Mouse (Mus musculus) midbrain, embryonic 12.5 days (tissue): ENCODE data around the gene Slc44a3. TPM values are rescaled to one million over a fixed set of nuclear protein-coding genes. Genes with fewer than 3 reads are reported as not detected.

Experiments
- ATAC-seq: fragments of 200-750 bp; cut with Nextera tagmentation; 2 replicates; pipeline ENCODE4 v1.8.0; 2017; ENCODE audit warnings: low read depth, moderate TSS enrichment, moderate library complexity; ENCODE audit not compliant: low FRiP score
- H3K27ac ChIP-seq: fragments of 300-500 bp; sonication (generic); replicated peaks from 2 replicates; pipeline ENCODE4 v1.5.1; 2016; ENCODE audit warnings: mild to moderate bottlenecking
- H3K27me3 ChIP-seq: fragments of 300-500 bp; sonication (generic); 2 replicates; pipeline ENCODE4 v1.6.1; 2016; ENCODE audit warnings: mild to moderate bottlenecking
- H3K36me3 ChIP-seq: fragments of 300-500 bp; sonication (generic); 2 replicates; pipeline ENCODE4 v1.6.1; 2016
- H3K4me1 ChIP-seq: fragments of 300-500 bp; sonication (generic); 2 replicates; pipeline ENCODE4 v1.6.1; 2016
- H3K4me2 ChIP-seq: fragments of 300-500 bp; sonication (generic); replicated peaks from 2 replicates; pipeline ENCODE4 v1.6.1; 2016; ENCODE audit warnings: mild to moderate bottlenecking, moderate library complexity
- H3K4me3 ChIP-seq: fragments of 300-500 bp; sonication (generic); 2 replicates; pipeline ENCODE4 v1.5.1; 2016; ENCODE audit warnings: mild to moderate bottlenecking
- H3K9ac ChIP-seq: fragments of 300-500 bp; sonication (generic); replicated peaks from 2 replicates; pipeline ENCODE4 v1.6.1; 2016; ENCODE audit warnings: mild to moderate bottlenecking, moderate library complexity
- H3K9me3 ChIP-seq: fragments of 300-500 bp; sonication (generic); 2 replicates; pipeline ENCODE4 v1.6.1; 2016; ENCODE audit warnings: mild to moderate bottlenecking
- WGBS: fragments of 180-500 bp; shearing (Covaris S2); methylation state at CpG from one replicate; pipeline ENCODE4 v1.1.7; 2016; 5-methylcytosine and 5-hydroxymethylcytosine counted together
- polyA plus RNA-seq: library from polyadenylated mRNA; unstranded; fragments of >200 nt; fragmentation: Nextera tagmentation; extraction: Ambion mirVana; gene quantifications from 2 replicates; pipeline ENCODE4 v1.2.1, GENCODE M21; 2016

The Slc44a3 gene
- polyA plus RNA-seq, result 0.27 and 1.0 TPM in 2 replicates

DNA sequence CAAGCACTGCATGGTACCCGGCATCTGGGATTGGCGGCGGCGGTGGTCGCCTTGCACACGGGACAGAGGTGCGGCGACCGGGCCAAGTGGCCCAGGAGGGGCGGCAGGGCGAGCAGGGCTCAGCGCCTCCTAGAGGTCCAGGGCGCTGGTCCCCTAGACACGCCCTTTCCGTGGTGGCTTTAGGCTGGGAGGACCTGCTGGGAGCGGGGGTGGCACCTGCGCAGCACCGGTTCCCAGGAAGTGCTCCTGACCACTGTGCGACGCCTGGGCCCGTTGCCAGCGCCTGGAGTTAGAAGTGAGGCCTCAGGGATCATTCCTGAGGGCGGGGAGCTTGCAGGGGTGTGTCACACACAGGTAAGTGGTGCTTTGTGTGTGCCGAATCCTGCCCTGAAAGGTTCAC, at the start of gene Slc44a3:
Gene Slc44a3, minus strand, starts transcription at position 229 of the 400 bp plus-strand sequence.
- no peaks in the 10 kb centered on the region for H3K9me3 ChIP-seq
- peak; percentile 48; the same call in 1 of the 2 replicates for ATAC-seq
- H3K36me3 ChIP-seq, result no peaks in the 10 kb centered on the region
- H3K27me3 ChIP-seq, result peaks cover 38% of the 10 kb centered on the region
- peak within 1 kb of the TSS; percentile 32 for H3K4me3 ChIP-seq
- WGBS, result 2% methylated on average over 24 of the region's 24 CpGs
- H3K4me2 ChIP-seq, result peak within 1 kb of the TSS; percentile 52
- peak within 1 kb of the TSS; percentile 37 for H3K9ac ChIP-seq
- H3K27ac ChIP-seq, result no peak within 1 kb of the TSS
- peaks cover 17% of the 10 kb centered on the region for H3K4me1 ChIP-seq

DNA sequence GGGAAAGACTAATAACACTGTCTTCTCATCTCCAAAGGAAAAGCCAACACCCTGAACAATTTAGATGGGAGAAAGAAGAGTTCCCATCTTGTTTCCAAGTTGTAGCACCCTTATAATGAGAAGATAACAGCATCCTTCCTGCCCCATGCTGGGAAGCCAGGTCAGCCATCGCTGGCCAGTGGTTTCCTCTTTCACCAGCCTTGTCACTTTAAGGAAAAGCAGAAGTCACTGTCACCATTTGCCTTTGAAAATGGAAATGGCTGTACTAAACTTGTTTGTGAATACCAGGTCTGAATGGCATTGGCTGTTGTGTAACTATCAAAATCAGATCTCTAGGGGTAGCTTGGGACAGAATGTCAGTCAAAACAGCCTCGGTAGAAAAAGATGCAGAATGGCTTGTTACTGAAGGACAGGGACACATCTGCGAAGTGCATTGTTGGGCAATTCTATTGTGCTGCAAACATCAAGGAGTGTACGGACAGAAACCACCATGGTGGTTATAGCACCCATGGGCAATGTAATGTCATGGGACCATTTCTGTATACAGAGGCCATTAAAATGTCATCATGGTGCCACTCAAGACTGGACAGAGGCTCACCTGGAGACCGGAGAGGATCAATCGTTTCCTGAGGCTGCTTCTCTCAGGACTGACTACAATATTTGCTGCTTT, 47.8 kb upstream of the Slc44a3 start:
- H3K4me1 ChIP-seq, result no peaks in the 10 kb centered on the region
- H3K27me3 ChIP-seq, result no peaks in the 10 kb centered on the region
- no peak overlapping the region for H3K9ac ChIP-seq
- whole genome bisulfite sequencing, result 89% methylated on average over 6 of the region's 6 CpGs
- H3K4me3 ChIP-seq, result no peak overlapping the region
- H3K9me3 ChIP-seq, result no peaks in the 10 kb centered on the region
- no peaks in the 10 kb centered on the region for H3K36me3 ChIP-seq
- H3K27ac ChIP-seq, result no peak overlapping the region
- no peak overlapping the region for H3K4me2 ChIP-seq
- no peak for ATAC-seq

DNA sequence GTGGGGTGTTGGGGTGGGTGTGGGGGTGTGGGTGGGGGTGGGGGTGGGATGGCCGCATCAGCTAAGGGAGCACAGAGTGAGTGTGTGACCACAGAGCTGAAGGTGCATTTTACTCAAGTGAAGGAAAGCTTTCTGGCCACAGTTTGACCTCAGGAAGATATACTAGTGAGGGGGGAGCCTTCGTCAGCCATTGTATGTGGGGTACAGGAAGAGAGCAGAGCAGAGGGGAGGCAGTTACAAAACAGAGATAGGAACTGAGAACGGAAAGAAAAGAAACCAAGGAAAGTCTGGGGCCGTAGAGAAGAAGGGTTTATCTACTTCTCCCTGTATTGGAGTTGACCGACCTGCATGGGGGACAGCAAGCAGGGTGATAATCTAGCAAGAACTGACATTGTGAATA, 47.2 kb upstream of the Slc44a3 start:
- Histone ChIP-seq H3K9ac (no peak overlapping the region), H3K4me2 (no peak overlapping the region), H3K4me3 (no peak overlapping the region), H3K4me1 (no peaks in the 10 kb centered on the region), H3K36me3 (no peaks in the 10 kb centered on the region), H3K27me3 (no peaks in the 10 kb centered on the region), H3K27ac (no peak overlapping the region), H3K9me3 (no peaks in the 10 kb centered on the region)
- ATAC-seq, result no peak
- WGBS, result 82% methylated on average over 5 of the region's 5 CpGs

DNA sequence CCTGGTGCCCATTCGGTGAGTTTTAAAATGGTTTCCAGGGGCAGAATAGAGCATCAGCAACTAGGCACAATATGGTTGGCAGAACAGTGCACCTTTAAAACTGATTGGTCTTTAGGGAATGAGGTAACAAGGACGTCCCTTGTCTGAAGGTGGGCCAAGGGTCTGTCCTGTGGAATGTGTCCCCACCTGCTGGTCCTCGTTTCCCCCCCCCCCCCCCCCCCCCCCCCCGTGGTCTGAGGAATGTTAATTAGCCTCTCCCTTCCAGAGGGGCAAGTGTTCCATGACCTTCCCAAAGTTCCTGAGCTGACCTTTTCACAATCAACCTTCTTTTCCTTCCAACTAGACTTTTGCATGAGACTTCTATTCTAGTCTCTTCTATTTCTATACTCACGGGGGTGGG, 46.5 kb upstream of the Slc44a3 start:
- ATAC-seq, result no peak
- no peak overlapping the region for H3K4me2 ChIP-seq
- 84% methylated on average over 3 of the region's 5 CpGs for WGBS
- no peak overlapping the region for H3K9ac ChIP-seq
- no peaks in the 10 kb centered on the region for H3K27me3 ChIP-seq
- H3K36me3 ChIP-seq, result no peaks in the 10 kb centered on the region
- no peaks in the 10 kb centered on the region for H3K9me3 ChIP-seq
- no peaks in the 10 kb centered on the region for H3K4me1 ChIP-seq
- no peak overlapping the region for H3K27ac ChIP-seq
- H3K4me3 ChIP-seq, result no peak overlapping the region

DNA sequence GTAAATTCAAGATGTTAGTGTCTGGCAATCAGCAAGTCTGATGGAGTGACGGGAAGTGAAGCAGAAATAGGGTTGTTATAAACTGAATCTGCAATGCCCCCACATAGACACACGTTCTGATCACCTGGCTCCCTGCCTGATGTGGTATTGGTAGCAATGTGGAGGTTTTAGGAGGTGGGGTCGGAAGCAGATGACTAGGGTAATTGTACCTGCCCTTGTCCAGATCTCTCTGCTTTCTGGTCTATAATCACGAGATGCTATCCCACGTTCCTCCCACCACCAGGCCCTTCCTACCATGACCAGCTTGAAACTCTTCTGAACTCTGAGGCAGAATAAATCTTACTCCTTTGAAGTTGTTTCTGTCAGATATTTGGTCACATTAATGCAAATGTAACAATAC, 45.4 kb upstream of the Slc44a3 start:
- no peaks in the 10 kb centered on the region for H3K27me3 ChIP-seq
- H3K4me2 ChIP-seq, result no peak overlapping the region
- H3K9ac ChIP-seq, result no peak overlapping the region
- H3K9me3 ChIP-seq, result no peaks in the 10 kb centered on the region
- H3K4me3 ChIP-seq, result no peak overlapping the region
- no peak overlapping the region for H3K27ac ChIP-seq
- no peaks in the 10 kb centered on the region for H3K4me1 ChIP-seq
- H3K36me3 ChIP-seq, result no peaks in the 10 kb centered on the region
- ATAC-seq, result no peak
- 83% methylated on average over 5 of the region's 5 CpGs for WGBS

DNA sequence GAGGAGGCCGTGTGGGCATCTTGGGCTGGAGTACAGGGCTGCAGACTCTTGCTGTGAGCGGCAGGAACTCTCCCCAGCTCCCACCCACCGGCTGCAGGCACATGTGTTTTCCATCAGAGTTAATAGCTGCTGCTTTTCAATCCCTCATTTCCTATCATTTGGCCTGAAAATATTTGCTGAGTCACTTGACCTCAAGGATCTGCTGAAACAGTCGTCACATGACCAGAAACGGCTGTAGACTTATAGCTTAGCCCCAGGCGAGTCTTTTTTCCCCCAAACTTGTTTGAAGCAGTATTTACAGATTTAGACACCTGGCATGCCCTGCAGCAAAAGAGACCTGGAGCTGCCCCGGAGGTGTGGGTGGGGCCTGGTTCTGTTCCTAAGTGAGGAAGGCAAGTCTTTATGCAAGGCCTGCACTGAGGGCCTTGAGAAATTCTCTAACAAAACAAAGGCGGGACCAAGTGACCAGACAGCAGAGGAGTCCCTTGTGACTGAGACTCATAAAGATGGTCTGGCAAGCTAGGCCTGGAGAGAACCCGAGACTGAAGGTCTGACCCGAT, 44.9 kb upstream of the Slc44a3 start:
- H3K9me3 ChIP-seq, result no peaks in the 10 kb centered on the region
- no peaks in the 10 kb centered on the region for H3K27me3 ChIP-seq
- no peak overlapping the region for H3K27ac ChIP-seq
- WGBS, result 58% methylated on average over 10 of the region's 10 CpGs
- no peak for ATAC-seq
- H3K9ac ChIP-seq, result no peak overlapping the region
- H3K4me2 ChIP-seq, result no peak overlapping the region
- H3K4me1 ChIP-seq, result no peaks in the 10 kb centered on the region
- no peaks in the 10 kb centered on the region for H3K36me3 ChIP-seq
- no peak overlapping the region for H3K4me3 ChIP-seq

DNA sequence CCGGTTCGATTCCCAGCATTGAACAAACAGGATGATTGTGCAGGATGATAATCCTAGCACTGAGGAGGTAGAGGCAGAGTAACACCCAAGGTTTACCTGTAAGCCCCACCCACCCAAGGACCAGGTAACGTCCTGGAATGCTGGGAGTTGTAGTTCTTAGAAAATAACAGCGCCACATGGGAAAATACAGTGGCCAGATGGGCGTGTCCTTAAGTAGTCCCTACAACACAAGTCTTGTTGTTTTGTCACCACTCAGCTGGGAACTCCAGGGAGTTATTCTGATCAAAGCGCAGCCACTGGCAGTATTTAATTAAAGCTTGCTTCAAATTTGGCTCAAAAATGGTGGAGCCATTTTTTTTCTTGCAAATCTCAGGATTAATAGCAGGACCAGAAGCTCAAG, 44.2 kb upstream of the Slc44a3 start:
- no peak for ATAC-seq
- Histone ChIP-seq H3K4me3 (no peak overlapping the region), H3K27me3 (no peaks in the 10 kb centered on the region)

DNA sequence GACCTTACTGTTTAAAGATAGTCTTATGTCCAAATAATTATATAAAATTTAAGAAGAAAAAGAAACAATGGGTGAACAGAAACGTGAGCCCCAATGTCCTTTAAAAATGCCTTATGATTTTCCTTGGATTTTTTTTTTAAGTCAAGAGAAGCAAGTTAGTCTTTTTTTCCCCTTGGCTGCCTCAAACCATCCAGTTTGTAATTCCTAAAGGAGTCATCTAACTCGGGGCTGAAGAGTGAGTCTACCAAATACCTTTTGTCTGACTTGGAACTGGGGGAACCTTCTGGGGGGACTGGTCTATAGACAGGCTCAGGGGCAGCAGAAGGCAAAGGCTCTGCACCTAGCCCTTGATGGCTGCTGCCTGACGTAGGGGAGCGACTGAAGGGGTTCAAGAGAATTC, 42.2 kb upstream of the Slc44a3 start:
- H3K36me3 ChIP-seq, result no peaks in the 10 kb centered on the region

More for the DNA sequence above, 44.2 kb upstream of the Slc44a3 start:
- WGBS, result 58% methylated on average over 6 of the region's 6 CpGs
- Histone ChIP-seq H3K4me2 (no peak overlapping the region), H3K9me3 (no peaks in the 10 kb centered on the region), H3K9ac (no peak overlapping the region), H3K4me1 (no peaks in the 10 kb centered on the region), H3K36me3 (no peaks in the 10 kb centered on the region), H3K27ac (no peak overlapping the region)

DNA sequence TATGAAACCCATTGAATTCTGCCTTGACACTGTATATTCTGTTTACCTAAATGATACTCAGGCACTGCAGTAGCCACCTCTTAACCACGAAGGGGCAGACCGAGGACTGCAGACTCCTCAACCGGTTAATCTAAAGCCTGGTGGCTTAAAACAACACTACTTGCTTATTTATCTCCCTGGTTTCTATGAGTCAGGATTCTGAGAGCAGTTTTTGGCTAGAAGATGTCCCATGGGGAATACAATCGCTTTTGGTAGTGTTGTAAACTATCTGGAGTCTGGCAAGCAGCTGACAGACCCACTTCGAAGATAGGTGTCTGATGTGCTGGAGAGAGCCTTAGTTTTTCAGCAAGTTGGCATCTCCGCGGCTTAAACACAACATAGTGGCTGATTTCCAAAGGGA, 41.7 kb upstream of the Slc44a3 start:
- no peaks in the 10 kb centered on the region for H3K27me3 ChIP-seq
- ATAC-seq, result no peak
- no peak overlapping the region for H3K27ac ChIP-seq
- no peaks in the 10 kb centered on the region for H3K9me3 ChIP-seq
- H3K9ac ChIP-seq, result no peak overlapping the region
- no peak overlapping the region for H3K4me2 ChIP-seq
- WGBS, result 85% methylated on average over 7 of the region's 7 CpGs
- no peaks in the 10 kb centered on the region for H3K4me1 ChIP-seq
- H3K36me3 ChIP-seq, result no peaks in the 10 kb centered on the region
- H3K4me3 ChIP-seq, result no peak overlapping the region

More for the DNA sequence above, 42.2 kb upstream of the Slc44a3 start:
- H3K9me3 ChIP-seq, result no peaks in the 10 kb centered on the region
- H3K27ac ChIP-seq, result no peak overlapping the region
- no peaks in the 10 kb centered on the region for H3K27me3 ChIP-seq
- no peaks in the 10 kb centered on the region for H3K4me1 ChIP-seq
- WGBS, result 79% methylated on average over 4 of the region's 4 CpGs
- H3K9ac ChIP-seq, result no peak overlapping the region
- H3K4me2 ChIP-seq, result no peak overlapping the region
- no peak overlapping the region for H3K4me3 ChIP-seq
- ATAC-seq, result no peak

DNA sequence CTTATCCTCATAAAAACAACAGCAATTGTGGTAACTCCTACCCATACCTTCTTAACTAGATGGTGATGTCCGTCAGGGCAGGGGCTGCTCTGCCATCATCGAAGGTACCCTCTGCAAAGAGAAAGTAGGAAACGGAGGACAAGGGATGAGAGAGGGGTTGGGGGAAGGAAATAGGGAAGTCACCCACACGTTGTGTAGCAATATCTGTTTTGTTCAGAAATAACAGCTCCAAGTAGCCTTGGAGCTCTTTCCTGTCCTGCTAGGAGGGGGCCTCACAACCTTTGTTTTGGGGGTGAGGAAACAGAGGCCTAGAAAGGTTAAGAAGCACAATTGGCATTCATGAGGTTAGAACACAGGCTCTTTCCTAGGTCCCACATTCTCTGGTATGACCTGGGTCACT, 39.3 kb upstream of the Slc44a3 start:
- Histone ChIP-seq H3K4me3 (no peak overlapping the region), H3K4me2 (no peak overlapping the region), H3K36me3 (no peaks in the 10 kb centered on the region), H3K4me1 (no peaks in the 10 kb centered on the region), H3K27me3 (no peaks in the 10 kb centered on the region), H3K9me3 (no peaks in the 10 kb centered on the region), H3K27ac (no peak overlapping the region), H3K9ac (no peak overlapping the region)
- 88% methylated on average over 4 of the region's 4 CpGs for WGBS
- no peak for ATAC-seq

DNA sequence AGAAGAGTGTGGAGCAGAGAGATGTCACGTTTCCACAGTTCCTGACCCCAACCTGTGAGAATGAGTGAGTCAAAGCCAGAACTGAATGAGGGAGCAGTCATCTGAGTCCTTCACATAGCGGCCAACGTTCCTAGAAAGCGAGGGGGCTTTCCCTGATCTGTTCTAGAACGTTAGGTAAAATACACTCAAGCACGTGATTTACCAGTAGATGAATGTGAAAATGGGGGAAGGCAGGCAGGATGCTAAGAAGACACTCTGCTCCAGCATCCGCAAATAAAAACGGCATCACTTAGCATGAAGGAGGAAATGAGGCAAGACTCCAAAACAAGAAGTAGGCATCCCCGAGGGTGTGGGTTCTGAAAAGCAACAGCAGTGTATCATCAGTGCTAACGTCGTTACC, 38.4 kb upstream of the Slc44a3 start:
- Histone ChIP-seq H3K27me3 (no peaks in the 10 kb centered on the region), H3K4me3 (no peak overlapping the region), H3K4me1 (no peaks in the 10 kb centered on the region), H3K4me2 (no peak overlapping the region), H3K36me3 (no peaks in the 10 kb centered on the region), H3K27ac (no peak overlapping the region), H3K9me3 (no peaks in the 10 kb centered on the region), H3K9ac (no peak overlapping the region)
- no peak for ATAC-seq
- 90% methylated on average over 11 of the region's 11 CpGs for WGBS

DNA sequence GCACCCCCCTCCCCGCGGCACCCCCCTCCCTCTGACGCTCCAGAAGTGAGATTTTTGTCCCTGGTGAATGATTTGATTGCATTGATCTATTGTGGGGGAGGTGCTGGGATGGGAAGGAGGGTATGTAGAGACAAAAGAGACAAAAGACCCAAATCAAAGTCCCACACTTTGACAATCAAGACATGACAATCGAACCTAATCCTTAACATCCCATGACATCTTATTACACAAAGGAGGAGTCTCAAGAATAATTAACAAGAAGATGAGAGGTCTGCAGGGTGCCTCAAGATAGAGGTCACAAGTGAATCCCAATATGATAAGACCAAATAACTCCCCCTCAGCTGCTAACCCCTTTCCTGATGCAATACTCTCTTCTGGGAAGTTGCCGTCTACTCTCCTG, 37.6 kb upstream of the Slc44a3 start:
- H3K27ac ChIP-seq, result no peak overlapping the region
- WGBS, result 44% methylated on average over 5 of the region's 5 CpGs

DNA sequence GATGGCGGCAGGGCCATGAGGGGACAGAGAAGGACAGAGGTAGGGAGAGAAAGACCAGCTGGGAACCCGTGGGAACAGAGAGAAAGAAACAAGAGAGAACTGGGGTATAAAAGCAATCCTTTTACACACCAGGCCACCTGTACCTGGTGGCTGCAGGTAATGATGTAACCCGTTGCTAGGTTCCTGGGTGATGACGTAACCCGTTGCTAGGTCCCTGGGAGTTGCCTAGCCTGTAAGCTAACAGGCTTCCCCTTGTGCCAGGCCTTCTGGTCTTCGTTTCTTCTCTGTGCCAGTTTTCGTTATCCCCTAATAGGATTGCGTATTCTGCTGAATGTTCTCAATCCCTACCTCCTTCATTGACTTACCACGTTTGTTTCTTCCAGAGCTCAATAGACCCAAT, 36.8 kb upstream of the Slc44a3 start:
- Histone ChIP-seq H3K9me3 (no peaks in the 10 kb centered on the region), H3K27me3 (no peaks in the 10 kb centered on the region), H3K9ac (no peak overlapping the region), H3K4me3 (no peak overlapping the region), H3K4me2 (no peak overlapping the region), H3K4me1 (no peaks in the 10 kb centered on the region), H3K27ac (no peak overlapping the region), H3K36me3 (no peaks in the 10 kb centered on the region)
- no peak for ATAC-seq
- WGBS, result 83% methylated on average over 9 of the region's 9 CpGs

More for the DNA sequence above, 37.6 kb upstream of the Slc44a3 start:
- H3K4me3 ChIP-seq, result no peak overlapping the region
- H3K9me3 ChIP-seq, result no peaks in the 10 kb centered on the region
- no peak overlapping the region for H3K9ac ChIP-seq
- no peaks in the 10 kb centered on the region for H3K4me1 ChIP-seq
- no peak for ATAC-seq
- H3K4me2 ChIP-seq, result no peak overlapping the region
- H3K36me3 ChIP-seq, result no peaks in the 10 kb centered on the region
- H3K27me3 ChIP-seq, result no peaks in the 10 kb centered on the region
